Mouse (Mus musculus): ENCODE measurements around the gene Dclk2.
A peak's percentile ranks its signal among the peaks of the same experiment; 100 is the strongest.

Dclk2 gene

DNA sequence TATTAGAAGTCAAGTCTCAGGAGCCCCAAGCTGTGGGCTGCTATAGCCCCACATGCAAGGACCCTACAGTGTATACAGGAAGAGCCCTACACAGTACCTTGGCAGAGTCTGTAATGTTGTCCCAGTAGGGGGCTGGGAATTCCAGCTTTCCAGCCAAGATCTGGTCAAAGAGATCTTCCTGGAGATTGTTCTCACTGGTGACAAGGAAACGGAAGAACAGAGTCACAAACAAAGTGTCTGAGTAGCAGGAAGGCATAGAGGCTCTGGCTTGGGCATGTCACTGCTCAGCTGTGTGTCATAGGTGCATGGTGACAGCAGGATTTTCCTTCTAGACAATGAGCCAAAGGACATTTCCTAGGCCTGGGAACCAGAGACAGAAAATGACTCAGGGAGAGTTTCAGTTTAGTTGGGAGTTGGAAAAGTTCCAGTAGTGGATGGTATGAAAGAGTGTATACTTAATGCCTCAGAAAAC lies 126.9 kb downstream of the Dclk2 start:
- no peak for DNase-seq

DNA sequence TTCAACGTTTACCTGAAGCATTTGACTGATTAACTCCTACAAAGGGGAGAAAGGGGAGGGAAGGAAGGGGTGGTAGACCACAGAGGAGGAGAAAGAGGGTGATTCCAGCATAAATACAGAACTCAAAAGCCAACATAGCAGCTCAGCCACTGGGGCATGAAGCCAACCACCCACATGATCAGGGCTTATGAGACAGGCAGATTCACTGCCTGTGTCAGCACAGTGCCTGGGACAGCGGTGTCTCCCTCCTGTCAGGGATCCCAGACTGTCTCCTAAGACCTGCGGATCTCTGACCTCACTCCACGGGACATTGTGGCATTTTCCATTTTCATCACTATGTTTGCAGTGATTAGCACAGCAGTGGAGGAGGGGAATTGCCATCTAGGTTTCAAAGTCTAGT lies 127.4 kb downstream of the Dclk2 start:
- no peak for DNase-seq

DNA sequence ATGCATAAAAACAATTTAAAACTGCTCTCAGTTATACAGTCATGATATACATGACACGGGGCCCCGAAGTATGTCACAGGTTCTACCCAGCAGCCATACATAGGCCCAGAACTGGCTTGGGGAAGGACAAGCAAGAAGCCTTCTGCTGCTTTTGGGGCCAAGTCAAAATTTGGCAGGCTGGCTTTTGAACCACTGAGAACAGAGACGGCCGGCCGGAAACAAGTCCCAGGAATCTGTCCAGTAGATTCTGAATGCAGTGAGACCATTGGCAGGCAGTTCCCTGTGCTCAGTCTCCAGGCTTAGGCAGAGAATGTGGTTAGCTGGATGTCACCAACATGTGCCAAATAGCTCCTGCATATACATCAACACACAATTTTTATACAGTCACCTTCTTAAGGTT lies 130.9 kb downstream of the Dclk2 start:
- no peak for DNase-seq

DNA sequence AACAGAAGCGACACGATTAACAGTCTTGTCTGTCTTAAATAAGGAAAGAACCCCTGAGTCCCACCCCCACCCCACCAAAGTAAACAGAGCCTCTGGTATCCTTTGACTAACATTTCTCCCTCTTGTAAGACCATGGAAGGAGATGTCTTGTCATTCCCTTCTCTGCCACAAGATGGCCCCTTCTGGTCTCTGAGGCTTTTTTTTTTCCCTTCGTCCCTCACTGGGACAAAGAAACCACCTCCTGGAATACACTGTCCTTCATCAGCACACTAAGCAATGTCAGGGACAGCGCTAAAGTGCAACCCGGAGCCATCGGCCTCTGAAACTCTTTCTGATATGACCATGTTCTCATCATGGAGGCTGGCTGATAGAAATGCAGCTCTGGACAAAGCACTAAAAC lies 131.9 kb downstream of the Dclk2 start:
- DNase-seq: peak; percentile 54

DNA sequence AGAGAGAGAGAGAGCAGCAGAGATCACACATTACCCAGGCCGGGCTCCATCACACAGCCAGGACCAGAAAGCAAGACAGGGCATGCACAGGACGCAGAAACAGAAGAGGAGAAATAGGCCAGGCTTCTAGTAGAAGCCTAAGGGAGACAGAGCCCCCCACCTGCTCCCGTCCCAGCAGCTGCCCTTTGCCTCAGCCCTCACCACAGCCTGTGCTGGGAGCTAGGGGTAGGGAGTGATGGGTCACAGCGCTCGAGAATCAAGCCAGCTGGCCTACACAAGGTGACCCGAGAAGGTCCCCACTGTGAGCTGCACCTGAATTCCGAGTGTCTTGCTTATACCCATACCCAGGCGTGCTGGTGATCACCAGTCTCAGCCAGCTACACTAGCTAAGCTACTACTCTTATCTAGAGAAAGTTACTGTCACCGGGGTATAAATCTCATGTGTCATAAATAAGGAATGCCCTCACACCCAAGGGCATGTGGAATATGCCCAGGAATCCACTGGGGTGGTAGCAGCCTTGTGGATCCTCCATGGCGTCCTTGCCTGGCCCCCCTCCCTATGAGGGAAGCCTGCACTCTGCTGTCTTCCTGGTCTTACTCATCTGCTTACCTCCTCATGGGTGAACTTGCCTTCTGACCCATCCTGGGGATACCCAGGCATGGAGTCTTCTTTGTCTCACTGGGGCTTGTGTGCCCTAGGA lies 133.1 kb downstream of the Dclk2 start:
- DNase-seq: no peak

DNA sequence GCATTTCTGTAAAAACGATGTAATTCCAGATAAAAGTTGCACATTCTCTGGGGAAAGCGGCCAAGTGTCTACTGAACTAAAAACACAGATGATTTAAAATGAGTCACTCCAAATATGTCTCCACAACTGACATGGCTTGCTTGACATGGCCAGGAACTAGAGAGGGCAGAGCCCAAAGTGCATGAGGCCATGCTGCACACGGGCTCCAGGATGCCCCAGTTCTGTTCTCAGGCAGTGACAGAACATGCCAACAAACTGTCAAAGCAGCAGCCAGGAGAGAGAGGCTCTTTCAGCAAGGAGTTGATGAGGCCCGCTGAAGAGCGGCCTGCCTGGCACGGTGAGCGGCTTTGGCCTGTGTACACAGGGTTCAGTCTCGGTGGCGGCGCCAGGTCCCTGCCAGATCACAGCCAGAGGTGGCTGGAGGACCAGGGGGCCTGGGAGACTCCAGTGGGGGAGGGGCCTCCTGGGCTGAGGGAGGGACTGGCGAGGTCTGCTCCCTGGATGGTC lies 133.8 kb downstream of the Dclk2 start:
- no peak for DNase-seq

DNA sequence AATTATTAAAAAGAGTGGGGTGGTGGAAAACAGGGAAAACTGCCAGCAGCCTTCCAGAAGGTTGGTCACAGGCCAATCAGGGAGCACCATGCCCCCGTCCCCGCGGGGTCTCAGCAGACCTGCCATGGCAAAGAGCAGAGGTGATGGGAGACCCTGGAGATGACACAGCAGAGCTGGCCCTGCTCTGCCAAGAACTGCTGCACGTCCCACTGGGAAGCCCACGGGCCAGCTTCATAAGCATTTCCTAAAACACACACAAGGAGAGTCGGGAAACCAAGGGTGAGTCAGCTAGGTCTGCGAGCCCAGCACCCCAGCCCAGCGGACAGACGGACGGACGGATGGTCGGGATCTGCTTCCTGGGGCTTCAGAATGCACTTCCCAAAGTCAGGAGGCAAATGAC lies 134.4 kb downstream of the Dclk2 start:
- DNase-seq: no peak

DNA sequence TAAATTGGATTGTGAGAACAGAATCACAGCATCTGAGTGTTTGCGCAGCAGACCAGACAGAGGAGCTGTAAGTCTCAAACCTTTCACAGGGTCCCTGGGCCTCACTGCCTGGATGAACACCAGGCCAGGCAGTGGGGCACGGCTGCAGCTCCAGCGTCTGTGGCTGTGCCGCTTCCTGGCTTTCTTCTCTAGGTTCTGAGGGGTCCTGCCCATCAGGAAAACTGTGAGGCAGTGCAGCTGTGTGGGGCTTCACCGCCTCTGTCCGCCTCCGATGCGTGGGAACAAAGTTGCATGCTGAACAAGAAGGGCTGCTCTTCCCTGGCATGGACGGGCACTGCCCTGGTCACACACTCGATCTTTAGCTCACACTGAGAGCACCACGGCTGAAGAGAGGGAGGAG lies 135.7 kb downstream of the Dclk2 start:
- DNase-seq: no peak

DNA sequence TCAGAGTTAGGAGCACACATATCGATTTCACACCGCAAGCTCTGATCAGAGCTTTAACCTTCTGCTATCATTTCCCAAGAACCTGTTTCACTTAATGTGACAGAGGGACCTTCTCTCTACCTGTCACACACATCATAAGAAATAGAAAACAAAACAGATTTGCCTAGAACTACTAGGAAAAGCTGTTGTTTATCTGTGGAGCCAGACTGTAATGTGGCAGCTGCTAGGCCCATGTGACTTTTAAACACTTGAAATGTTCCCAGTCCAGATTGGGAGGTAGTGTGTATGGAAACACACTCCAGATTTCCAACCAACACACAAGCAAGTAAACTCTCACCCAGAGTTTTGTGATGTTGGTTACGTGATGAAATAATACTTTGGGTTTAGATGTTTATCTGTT lies 136.6 kb downstream of the Dclk2 start:
- DNase-seq: no peak

DNA sequence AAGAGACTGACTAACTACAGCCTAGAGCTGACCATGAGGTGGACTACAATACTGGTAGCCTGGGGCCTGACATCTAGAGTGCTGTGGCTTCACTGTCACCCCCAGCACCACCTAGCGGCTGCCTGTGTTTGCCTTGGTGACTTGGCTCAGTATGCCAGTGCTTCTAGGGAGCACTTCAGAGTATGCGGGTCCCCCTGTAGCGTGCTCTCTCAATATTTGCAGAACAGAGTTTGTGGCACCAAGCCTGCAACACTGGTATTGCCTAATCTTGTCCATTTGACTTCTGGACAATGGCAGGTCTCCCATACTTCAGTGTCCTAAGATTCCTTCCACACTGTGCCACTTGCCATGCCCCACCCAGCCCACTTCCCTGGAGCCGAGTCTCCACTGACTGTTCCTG lies 140.9 kb downstream of the Dclk2 start:
- no peak for DNase-seq

DNA sequence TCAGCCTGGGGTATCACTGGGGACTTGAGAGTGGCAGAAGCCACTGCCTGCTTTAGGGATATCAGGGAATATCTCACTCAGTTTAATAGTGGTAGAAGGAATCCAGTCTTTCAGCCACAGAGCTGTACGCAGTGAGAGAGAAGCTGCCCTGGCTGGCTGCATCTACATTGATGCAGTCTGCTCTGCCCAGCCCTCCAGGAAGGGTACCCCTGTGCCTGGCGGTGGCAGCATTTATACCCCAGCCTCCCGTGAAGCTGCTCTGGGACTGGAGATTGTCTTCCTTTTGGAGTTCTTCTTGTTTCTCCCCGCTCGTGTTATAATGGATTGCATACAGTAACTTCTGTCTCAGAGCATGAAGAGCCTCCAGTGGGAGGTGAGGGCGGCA lies 145.2 kb downstream of the Dclk2 start:
- DNase-seq: no peak

DNA sequence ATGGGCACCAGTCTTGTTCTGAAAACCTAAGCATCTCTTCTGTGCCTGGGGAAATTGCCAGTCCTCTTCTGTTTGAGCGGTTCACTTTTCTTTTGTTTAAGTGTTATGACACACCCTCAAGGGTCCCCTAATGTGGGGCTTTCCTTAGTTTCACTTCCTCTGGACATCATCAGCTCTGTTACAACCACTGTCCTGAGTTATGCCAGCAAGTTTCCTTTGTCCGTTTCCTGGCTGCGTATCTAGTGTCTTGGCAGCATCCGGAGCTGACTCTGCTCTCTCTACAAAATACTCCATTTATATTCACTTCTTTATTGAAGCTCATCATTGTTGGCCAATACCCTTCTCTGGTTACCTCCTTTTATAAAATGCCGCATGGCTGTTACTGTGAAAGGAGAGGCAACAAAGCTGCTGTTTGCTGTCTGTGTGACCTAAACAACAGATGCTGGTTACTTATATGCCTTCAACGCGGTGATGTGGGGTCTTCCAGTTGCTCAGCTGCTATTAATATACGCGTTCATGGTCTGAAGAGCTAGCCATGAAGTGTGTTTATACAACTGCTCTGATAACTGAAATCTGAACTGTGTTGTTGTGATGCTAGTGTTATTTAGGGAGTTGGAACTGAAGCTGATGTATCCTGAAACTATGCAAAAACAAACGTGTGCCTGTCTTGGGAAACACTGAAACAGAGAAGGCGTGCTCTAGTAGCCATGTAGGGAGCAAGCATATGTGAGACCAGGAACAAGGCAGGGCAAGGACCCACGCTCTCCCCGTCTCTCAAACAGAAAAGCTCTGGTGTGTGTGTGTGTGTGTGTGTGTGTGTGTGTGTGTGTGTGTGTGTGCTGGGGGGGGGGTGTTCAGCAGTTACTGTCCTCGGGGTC lies 145.8 kb downstream of the Dclk2 start:
- no peak for DNase-seq

DNA sequence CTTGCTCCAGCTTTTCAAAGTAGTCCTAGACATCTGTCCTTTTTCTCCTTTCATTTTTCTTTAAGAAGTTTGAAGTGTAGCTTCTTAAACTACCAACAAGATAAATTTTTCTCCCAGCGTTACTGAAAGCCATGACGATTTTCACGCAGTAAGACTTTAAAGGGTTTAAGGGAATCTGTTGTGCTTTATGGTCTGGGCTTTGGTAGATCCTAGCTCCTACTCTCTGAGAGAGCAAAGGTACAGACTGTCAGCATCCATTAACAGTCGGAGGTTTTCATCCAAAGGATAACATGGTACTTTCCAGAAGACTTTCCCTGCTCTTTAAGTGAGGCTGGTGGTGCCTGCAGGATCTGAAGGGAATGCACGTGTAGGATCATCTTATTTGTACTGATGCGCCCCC lies 151.7 kb downstream of the Dclk2 start:
- DNase-seq: no peak

DNA sequence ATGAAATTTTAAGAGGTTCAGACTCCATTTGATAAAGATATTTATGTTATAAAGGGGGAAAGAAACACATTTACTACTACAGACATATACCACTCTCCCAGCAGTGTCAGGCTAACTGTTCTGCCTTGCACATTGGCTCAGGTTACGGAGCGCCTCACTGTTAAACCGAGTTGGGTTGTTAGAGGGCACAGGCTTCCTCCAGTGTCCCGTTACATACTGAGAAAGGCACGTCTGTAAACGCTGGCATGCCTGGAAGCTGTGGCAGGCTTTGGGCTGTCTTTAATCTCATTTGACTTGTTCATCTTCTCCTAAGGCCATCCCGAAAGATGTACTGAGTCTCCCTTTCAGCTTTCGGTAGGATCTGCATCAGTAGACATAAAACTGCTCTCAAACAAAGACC lies 152.1 kb downstream of the Dclk2 start:
- DNase-seq: no peak

DNA sequence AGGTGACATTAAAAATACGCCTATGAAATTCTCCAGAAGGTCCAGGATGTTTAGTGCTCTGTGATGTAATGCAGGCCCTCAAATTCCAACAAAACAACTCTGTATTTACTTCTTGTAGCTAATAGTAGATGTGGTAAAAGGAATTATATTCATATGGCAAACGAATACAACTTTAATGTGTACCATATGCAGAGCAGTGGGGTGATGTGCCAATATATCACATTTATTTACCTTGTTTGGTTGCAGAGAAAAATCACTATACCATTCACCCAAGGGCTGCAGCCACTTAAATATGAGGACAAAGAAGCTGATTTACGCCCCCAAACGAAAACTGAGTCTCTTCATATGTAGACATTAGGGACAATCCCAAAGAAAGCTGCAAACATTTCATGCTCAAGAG lies 158.2 kb downstream of the Dclk2 start:
- DNase-seq: no peak

DNA sequence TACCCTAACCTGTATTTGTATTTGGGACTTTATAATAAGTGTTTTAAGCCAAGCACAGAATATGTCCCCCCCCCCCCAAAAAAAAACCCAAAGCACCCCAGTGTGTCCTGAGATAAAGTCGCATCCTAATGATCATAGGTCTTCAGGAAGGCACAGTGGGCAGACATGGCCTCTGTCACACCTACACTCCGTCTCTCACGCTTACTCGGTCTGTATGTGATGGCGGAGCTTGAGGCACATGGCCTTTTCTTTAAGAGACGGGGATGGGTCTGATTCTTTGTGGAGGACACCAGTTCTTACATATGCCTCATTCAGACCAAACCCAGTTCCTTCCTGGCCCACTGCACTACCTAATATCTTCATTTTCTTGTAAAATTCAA lies 158.6 kb downstream of the Dclk2 start:
- DNase-seq: no peak

DNA sequence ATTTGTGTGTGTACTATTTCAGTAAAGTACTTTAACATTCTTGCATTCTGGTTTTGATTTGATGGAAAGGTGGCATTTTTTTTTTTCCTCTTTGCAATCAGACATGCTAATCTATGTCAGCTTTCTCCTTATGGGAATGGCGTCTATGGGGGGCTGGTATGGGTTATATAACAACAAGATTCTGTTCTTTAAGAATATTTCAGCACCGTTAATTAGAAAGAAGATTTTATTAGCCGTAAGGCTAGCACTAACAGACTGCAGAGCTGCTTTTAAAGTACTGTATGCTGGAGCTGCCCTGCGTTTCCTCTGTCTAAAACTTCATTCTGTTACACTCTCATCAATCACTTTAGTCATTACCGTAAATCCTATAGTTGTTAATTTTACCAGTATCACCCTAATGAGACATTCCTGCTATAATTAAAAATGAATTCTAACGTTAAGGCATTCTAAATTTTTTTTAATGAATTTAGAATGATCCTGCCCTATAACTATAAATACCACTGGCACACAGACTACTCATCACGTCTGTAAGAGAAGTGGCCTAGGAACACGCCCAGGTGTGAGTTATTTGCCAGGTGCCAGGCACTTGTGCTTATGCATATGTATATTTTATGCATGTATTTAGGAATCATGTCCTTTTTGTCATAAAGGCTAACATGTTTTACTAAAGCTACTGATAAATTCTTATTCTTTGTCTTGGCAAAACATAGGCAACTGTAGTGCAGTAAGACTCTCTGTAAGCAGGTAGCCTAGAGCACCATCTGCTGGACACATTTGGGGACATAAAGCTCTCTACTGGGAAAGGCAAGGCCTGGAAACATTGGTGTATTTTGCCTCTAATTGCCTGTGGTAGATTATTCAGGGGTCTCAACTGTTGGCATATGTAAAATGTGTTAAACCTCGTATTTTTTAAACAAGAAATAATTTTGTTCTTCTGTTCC lies 159.3 kb downstream of the Dclk2 start:
- peak; percentile 68 for DNase-seq

DNA sequence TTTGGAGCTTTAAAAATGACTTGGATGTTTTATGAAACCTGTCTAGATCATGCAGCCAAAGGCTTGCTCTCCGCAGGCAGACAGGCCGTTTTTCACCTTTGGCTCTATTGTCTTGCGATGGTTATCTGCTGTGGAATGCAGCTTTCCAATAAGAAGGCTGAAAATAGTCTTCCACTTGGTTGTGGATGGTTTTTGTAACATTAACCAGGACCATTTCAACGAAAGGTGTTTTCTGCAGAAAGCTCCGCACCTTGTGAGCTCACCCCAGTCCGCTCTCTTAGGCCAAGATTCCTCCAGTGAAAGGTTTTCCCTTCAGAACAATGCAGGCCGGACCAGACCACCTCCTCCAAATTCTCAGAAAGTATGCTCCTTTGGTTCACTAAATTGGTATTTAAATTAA lies 160.2 kb downstream of the Dclk2 start:
- DNase-seq: no peak

DNA sequence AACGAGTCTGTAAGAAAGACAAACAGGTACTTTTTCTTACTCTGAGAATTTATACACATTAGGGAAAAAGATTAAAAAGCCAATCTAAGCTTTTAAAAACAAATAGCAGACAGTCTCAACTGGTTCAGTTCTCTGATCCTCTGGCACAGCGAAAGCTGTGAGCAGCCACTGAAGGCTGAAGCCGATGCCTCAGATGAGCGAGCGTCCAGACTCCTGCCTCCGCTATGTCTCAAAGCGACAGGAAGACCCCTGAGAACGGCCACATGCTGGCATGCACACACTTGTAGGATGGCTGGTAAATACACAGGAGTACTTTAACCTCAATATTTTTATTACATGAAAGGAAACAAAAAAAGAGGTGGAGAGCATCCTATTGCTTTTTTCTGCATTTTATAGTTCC lies 160.8 kb downstream of the Dclk2 start:
- no peak for DNase-seq

DNA sequence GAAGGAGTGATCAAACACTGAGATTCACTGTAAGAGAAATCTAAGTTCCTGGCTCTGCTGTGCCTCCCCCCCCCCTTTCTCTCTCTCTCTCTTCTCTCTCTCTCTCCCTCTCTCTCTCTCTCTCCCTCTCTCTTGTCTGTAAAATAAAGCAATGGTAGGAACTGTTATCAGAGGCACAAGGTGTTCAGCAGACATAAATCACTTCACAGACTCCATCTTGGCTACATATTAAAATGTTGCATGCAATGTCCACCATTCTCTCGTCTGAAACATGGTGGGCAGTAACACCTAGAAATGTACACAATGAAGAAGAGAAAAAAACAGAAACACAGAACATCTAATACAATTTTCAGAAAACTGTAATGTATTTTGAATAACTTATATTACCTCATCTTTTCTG lies 161.3 kb downstream of the Dclk2 start:
- no peak for DNase-seq

DNA sequence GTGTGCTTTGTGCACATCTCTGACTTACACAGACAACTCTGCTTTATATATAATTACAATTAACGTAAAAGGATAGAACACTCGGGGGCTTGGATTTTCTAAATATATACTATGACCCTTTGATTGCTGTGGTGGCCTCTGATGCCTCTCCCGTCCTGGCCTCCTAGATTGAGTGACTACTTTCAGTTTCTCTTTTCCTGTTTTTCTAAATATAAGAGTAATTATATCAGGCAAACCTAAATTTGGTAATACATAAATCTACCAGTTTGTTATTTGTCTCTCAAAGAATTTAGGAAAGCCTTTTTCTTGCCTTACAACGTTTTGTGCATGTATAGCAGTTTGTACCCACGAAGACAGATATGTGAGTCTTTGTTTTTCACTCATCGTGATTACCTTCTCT lies 161.9 kb downstream of the Dclk2 start:
- DNase-seq: no peak

DNA sequence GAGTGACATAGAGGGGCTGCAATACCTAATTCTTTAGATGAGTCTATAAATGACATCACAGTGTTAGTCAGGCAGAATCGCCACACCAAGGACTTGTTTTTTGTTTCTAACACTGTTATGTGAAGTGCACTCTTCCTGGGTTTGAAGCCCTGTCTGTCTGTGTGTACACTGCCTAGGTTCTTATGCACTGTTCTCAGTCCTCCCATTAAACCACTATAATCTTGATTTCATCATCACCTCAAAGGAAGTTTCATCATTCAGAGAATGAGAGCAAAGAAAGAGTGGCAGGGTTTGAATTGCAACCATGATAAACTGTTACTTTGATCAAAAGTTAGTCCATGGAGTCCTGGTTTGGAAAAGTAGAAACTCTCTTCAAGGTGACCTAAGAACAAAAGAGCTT lies 164.1 kb downstream of the Dclk2 start:
- no peak for DNase-seq

All from thymus, postnatal 25 days (tissue).